Mouse (Mus musculus): ENCODE data around the gene Dync1h1.

DNA sequence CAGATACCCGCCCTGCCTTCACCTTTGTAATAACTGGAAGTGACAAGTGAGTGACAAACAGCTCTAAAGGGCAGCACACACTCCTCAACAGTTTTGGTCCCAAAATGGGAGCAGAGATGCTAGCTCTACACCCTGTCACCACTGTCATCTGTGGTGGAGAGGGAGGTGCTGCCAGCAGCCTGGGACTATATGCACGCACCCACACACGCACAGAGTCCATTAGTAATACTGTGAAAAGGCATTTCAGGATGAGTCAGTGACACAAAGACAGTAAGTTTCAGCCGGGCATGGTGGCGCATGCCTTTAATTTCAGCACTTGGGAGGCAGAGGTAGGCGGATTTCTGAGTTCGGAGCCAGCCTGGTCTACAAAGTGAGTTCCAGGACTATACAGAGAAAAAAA, 43.1 kb upstream of the Dync1h1 start:
- TF ChIP-seq CTCF (IDR thresholded peaks at IDR 0.05; ENCODE audit: extremely low read depth, insufficient read depth, insufficient read length, insufficient replicate concordance) (no peak), POLR2A (IDR thresholded peaks at IDR 0.05; ENCODE audit: low read depth, low read length) (no peak)
